Mouse (Mus musculus): ENCODE measurements at regions not wholly inside any gene's neighbourhood (a gene's known extent, or its start where the extent isn't known, plus 50 kb on each side); places are given as distances from the start of the nearest gene placed in this dataset.
A peak's percentile ranks its signal among the peaks of the same experiment; 100 is the strongest.

GRCm38 (mm10) chr2:108660697-108661388, 619.7 kb upstream of the Kif18a start:
- TF ChIP-seq EP300 (IDR thresholded peaks at IDR 0.05; ENCODE audit: low read depth) (no peak), CTCF (IDR thresholded peaks at IDR 0.05; ENCODE audit: low read depth) (no peak)
- no peak overlapping the region for H3K4me3 ChIP-seq (ENCODE audit: low read depth, low read length)
- no peaks in the 10 kb centered on the region for H3K27me3 ChIP-seq (ENCODE audit: control insufficient read depth, insufficient read depth, low read length)
- DNase-seq (ENCODE audit: low spot score) (no peak), ATAC-seq (ENCODE audit: insufficient read depth, low read depth) (no peak)
- H3K27ac ChIP-seq (ENCODE audit: low read depth) = no peak overlapping the region
- H3K9ac ChIP-seq (replicated peaks; ENCODE audit: low read depth, low read length) = no peak overlapping the region
- H3K36me3 ChIP-seq (replicated peaks; ENCODE audit: control insufficient read depth, insufficient read depth, low read length) = no peaks in the 10 kb centered on the region
- H3K9me3 ChIP-seq (replicated peaks; ENCODE audit: control insufficient read depth, low read length) = no peaks in the 10 kb centered on the region
- no peak overlapping the region for H3K4me2 ChIP-seq (ENCODE audit: low read depth, low read length)
- H3K4me1 ChIP-seq (ENCODE audit: control insufficient read depth, insufficient read depth) = no peaks in the 10 kb centered on the region
- 41% methylated on average over 4 of the region's 4 CpGs for WGBS

DNA sequence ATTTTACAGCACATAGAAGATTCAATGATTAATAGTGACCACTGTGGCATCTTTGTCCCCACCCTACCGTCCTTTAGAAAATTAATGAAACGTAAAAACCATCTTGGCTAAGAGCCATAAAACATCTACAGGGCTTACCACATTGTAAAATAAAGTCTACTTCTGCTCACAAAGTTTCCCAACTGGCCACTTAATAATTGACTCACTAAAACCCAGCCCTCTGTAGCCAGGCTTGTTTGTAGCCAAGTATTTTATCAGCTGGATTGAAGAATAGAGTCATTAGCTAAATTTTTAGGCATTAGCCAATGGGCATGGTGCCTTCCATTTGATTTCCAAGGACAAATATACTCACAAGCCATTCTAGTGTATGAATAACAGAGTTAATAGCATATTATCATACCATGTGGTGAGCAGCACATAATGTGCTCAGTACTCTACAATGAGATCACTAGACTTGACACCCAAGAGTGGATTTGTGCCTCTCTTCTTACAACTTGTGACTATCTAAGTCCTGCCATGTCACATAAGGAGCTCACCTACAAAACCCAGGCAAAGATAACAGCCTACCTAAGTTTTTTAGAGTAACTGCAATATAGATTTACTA, 602.7 kb upstream of the Kif18a start:
- WGBS = 76% methylated on average over 2 of the region's 2 CpGs
- Histone ChIP-seq H3K36me3 (replicated peaks; ENCODE audit: control insufficient read depth, insufficient read depth, low read length) (no peaks in the 10 kb centered on the region), H3K4me1 (ENCODE audit: control insufficient read depth, insufficient read depth) (no peaks in the 10 kb centered on the region), H3K4me3 (ENCODE audit: low read depth, low read length) (no peak overlapping the region), H3K9me3 (replicated peaks; ENCODE audit: control insufficient read depth, low read length) (no peaks in the 10 kb centered on the region), H3K27me3 (ENCODE audit: control insufficient read depth, insufficient read depth, low read length) (no peaks in the 10 kb centered on the region), H3K27ac (ENCODE audit: low read depth) (no peak overlapping the region), H3K4me2 (ENCODE audit: low read depth, low read length) (no peak overlapping the region), H3K9ac (replicated peaks; ENCODE audit: low read depth, low read length) (no peak overlapping the region)
- TF ChIP-seq CTCF (IDR thresholded peaks at IDR 0.05; ENCODE audit: low read depth) = no peak
- no peak for TF ChIP-seq EP300 (IDR thresholded peaks at IDR 0.05; ENCODE audit: low read depth)
- DNase-seq (ENCODE audit: low spot score) (no peak), ATAC-seq (ENCODE audit: insufficient read depth, low read depth) (no peak)

DNA sequence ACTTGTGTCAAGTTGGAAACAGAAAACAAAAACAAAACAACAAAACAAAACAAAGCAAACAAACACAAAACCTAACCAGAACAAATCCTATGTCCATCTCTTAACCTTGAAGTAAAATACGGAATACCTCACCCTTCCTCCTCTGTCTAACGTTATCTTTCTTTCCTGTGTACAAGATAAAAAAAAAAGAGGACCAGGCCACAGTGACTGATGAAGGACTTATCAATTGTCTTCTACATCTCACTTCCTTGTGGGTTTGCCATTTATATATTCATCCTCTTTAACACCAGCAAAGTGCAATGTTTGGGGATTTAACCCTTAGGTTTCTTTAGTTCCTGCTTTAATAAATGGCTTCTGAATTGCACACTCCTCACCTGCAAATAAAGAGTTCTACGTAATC, 599.0 kb upstream of the Kif18a start:
- H3K4me2 ChIP-seq (ENCODE audit: low read depth, low read length) = no peak overlapping the region
- no peak overlapping the region for H3K4me3 ChIP-seq (ENCODE audit: low read depth, low read length)
- no peak for TF ChIP-seq EP300 (IDR thresholded peaks at IDR 0.05; ENCODE audit: low read depth)
- TF ChIP-seq CTCF (IDR thresholded peaks at IDR 0.05; ENCODE audit: low read depth) = no peak
- ATAC-seq (ENCODE audit: insufficient read depth, low read depth) = no peak
- no peaks in the 10 kb centered on the region for H3K36me3 ChIP-seq (replicated peaks; ENCODE audit: control insufficient read depth, insufficient read depth, low read length)
- DNase-seq (ENCODE audit: low spot score) = no peak
- 44% methylated on average over 3 of the region's 3 CpGs for WGBS
- H3K27me3 ChIP-seq (ENCODE audit: control insufficient read depth, insufficient read depth, low read length) = no peaks in the 10 kb centered on the region
- H3K9ac ChIP-seq (replicated peaks; ENCODE audit: low read depth, low read length) = no peak overlapping the region
- no peaks in the 10 kb centered on the region for H3K9me3 ChIP-seq (replicated peaks; ENCODE audit: control insufficient read depth, low read length)
- H3K4me1 ChIP-seq (ENCODE audit: control insufficient read depth, insufficient read depth) = peaks cover 8% of the 10 kb centered on the region
- H3K27ac ChIP-seq (ENCODE audit: low read depth) = no peak overlapping the region

GRCm38 (mm10) chr2:108686019-108686743, 594.4 kb upstream of the Kif18a start:
- Histone ChIP-seq H3K4me3 (ENCODE audit: low read depth, low read length) (no peak overlapping the region), H3K27me3 (ENCODE audit: control insufficient read depth, insufficient read depth, low read length) (no peaks in the 10 kb centered on the region), H3K4me1 (ENCODE audit: control insufficient read depth, insufficient read depth) (peaks cover 9% of the 10 kb centered on the region), H3K4me2 (ENCODE audit: low read depth, low read length) (no peak overlapping the region), H3K27ac (ENCODE audit: low read depth) (0 out of 2 replicates have a peak overlapping the region, but pooled peaks have one; percentile 8), H3K9me3 (replicated peaks; ENCODE audit: control insufficient read depth, low read length) (no peaks in the 10 kb centered on the region), H3K9ac (replicated peaks; ENCODE audit: low read depth, low read length) (no peak overlapping the region), H3K36me3 (replicated peaks; ENCODE audit: control insufficient read depth, insufficient read depth, low read length) (no peaks in the 10 kb centered on the region)
- peak; percentile 64 for ATAC-seq (ENCODE audit: insufficient read depth, low read depth)
- WGBS = 43% methylated on average over 6 of the region's 6 CpGs
- TF ChIP-seq EP300 (IDR thresholded peaks at IDR 0.05; ENCODE audit: low read depth) (no peak), CTCF (IDR thresholded peaks at IDR 0.05; ENCODE audit: low read depth) (no peak)
- DNase-seq (ENCODE audit: low spot score) = peak; percentile 58

- H3K4me3 ChIP-seq (ENCODE audit: low read depth, low read length) = no peak overlapping the region
- H3K27me3 ChIP-seq (ENCODE audit: control insufficient read depth, insufficient read depth, low read length) = no peaks in the 10 kb centered on the region
- H3K9ac ChIP-seq (replicated peaks; ENCODE audit: low read depth, low read length) = no peak overlapping the region
- 48% methylated on average over 4 of the region's 4 CpGs for WGBS
- peak; percentile 38 for DNase-seq (ENCODE audit: low spot score)
- no peaks in the 10 kb centered on the region for H3K9me3 ChIP-seq (replicated peaks; ENCODE audit: control insufficient read depth, low read length)
- ATAC-seq (ENCODE audit: insufficient read depth, low read depth) = no peak
- no peak for TF ChIP-seq EP300 (IDR thresholded peaks at IDR 0.05; ENCODE audit: low read depth)
- peak; percentile 67 for TF ChIP-seq CTCF (IDR thresholded peaks at IDR 0.05; ENCODE audit: low read depth)
- H3K27ac ChIP-seq (ENCODE audit: low read depth) = no peak overlapping the region
- H3K36me3 ChIP-seq (replicated peaks; ENCODE audit: control insufficient read depth, insufficient read depth, low read length) = no peaks in the 10 kb centered on the region
- H3K4me1 ChIP-seq (ENCODE audit: control insufficient read depth, insufficient read depth) = peaks cover 9% of the 10 kb centered on the region
- no peak overlapping the region for H3K4me2 ChIP-seq (ENCODE audit: low read depth, low read length)
Measured at GRCm38 (mm10) chr2:108690091-108690490, 590.4 kb upstream of the Kif18a start.

Measured in heart, postnatal 0 days (tissue).